Comparison of ENCODE assay signal across 32 mouse cellular contexts in the genomic region with DNA sequence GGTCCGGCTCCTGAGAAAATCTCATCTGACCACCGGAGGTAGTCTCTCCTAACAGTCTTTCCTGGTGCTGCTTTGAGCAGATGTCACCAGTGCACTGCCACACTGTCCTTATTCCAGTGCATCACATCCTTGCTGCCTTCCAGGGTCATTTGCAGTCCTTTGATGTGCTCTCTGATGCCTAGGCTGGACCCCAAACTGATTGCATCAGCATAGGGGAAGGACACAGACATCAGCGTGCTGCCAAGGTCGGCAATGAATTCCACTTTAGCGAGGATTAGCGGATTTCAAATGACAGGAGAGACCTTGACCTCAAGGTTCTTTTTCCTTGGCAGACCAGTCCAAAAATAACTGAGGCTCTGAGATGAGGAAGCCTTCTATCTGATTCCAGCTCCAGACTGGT. TPM values are rescaled to one million over a fixed set of nuclear protein-coding genes. Genes with fewer than 3 reads are reported as not detected.
A peak's percentile ranks its signal among the peaks of the same experiment; 100 is the strongest.
DNase-seq lines count a peak whose midpoint lies in the region.
"Had no signal": no experiment of that assay in that cellular context is flagged by ENCODE, and none has a peak within 500 bp of the region (broad histone marks: within the 10 kb centered on the region; RNA-seq: fewer than 3 reads in every experiment).

No protein-coding gene starts in this region.

- no peak for DNase-seq in heart, embryonic 10.5 days (ENCODE audit: low spot score)
- DNase-seq in heart, adult 11 months, result no peak
- DNase-seq in ES-CJ7 (ENCODE audit: low read depth, low spot score), result peak; percentile 61
- peak; percentile 93 for DNase-seq in adrenal gland, adult 8-10 months
- peak; percentile 55 for DNase-seq in adrenal gland, postnatal 25 days
- no peak for DNase-seq in cerebellum, adult 9-11 months
- DNase-seq in embryo, embryonic 10.5 days (ENCODE audit: low spot score), result no peak
- no peak for DNase-seq in urinary bladder, postnatal 36 days (ENCODE audit: low spot score in 2 of 2)
- DNase-seq: cerebellum, adult 11 months; cerebellum, adult 2 months; cerebellum, postnatal 10 days; cerebellum, postnatal 36 days; gastrocnemius, postnatal 10 days; gastrocnemius, postnatal 36 days; kidney, adult 11 months had no signal

- H3K27ac ChIP-seq in heart, embryonic 10.5 days, result 0 out of 2 replicates have a peak overlapping the region, but pooled peaks have one; percentile 6
- H3K27ac ChIP-seq: forebrain, embryonic 10.5 days; forebrain, embryonic 13.5 days; hindbrain, embryonic 10.5 days; hindbrain, embryonic 13.5 days; intestine, embryonic 15.5 days had no signal

- H3K27me3 ChIP-seq in heart, embryonic 10.5 days (ENCODE audit: insufficient read depth, poor library complexity, severe bottlenecking), result peaks cover 2% of the 10 kb centered on the region; the same call in 1 of the 2 replicates
- H3K27me3 ChIP-seq: forebrain, embryonic 13.5 days; hindbrain, embryonic 13.5 days; intestine, embryonic 15.5 days; Patski had no signal

- no peaks in the 10 kb centered on the region for H3K36me3 ChIP-seq in heart, embryonic 10.5 days
- H3K36me3 ChIP-seq: forebrain, embryonic 10.5 days; G1E; hindbrain, embryonic 10.5 days; hindbrain, embryonic 13.5 days; intestine, embryonic 15.5 days had no signal

- 50% methylated on average over 6 of the region's 6 CpGs for WGBS in heart, embryonic 10.5 days

- peaks cover 7% of the 10 kb centered on the region for H3K4me1 ChIP-seq in heart, embryonic 10.5 days
- H3K4me1 ChIP-seq: intestine, embryonic 15.5 days had no signal

- no peak overlapping the region for H3K4me3 ChIP-seq in heart, embryonic 10.5 days
- H3K4me3 ChIP-seq: forebrain, embryonic 10.5 days; forebrain, embryonic 13.5 days; hindbrain, embryonic 10.5 days; hindbrain, embryonic 13.5 days; intestine, embryonic 15.5 days had no signal

- H3K9me3 ChIP-seq in heart, embryonic 10.5 days, result no peaks in the 10 kb centered on the region
- H3K9me3 ChIP-seq: forebrain, embryonic 10.5 days; forebrain, embryonic 13.5 days; G1E; hindbrain, embryonic 10.5 days; hindbrain, embryonic 13.5 days; intestine, embryonic 15.5 days had no signal

RNA-seq across cellular contexts. Expression of a gene that starts 21.3 kb away (rescaled TPM):
- 0.26 and 0.60 TPM in 2 replicates for polyA plus RNA-seq in heart, embryonic 10.5 days (2016; fragmentation: Nextera tagmentation; extraction: Ambion mirVana)
- 100 to 1,000 TPM; 161 to 353 (median 258) TPM for total RNA-seq in adrenal gland, adult 8-10 months (2022)
- total RNA-seq in adrenal gland, postnatal 25 days (2021), result 116 and 153 TPM in 2 replicates
- total RNA-seq: granulocyte monocyte progenitor cell, adult 5-6 weeks had no signal
- polyA plus RNA-seq: G1E had no signal

RNA-seq across cellular contexts. Expression of a gene that starts 38.8 kb away (rescaled TPM):
- polyA plus RNA-seq in heart, embryonic 10.5 days (2016; fragmentation: Nextera tagmentation; extraction: Ambion mirVana), result 3.0 and 3.4 TPM in 2 replicates
- 10 to 100 TPM in 1 of 4 experiments, 1 to 10 TPM in 3; 3.8 to 11.9 (median 5.2) TPM for total RNA-seq in adrenal gland, adult 8-10 months (2022)
- 2.4 and 4.8 TPM in 2 replicates for total RNA-seq in adrenal gland, postnatal 25 days (2021)
- polyA plus RNA-seq: G1E had no signal

RNA-seq across cellular contexts. Expression of a gene that starts 47.6 kb away (rescaled TPM):
- polyA plus RNA-seq in heart, embryonic 10.5 days (2016; fragmentation: Nextera tagmentation; extraction: Ambion mirVana), result not detected in 2 replicates
- total RNA-seq in adrenal gland, adult 8-10 months (2022), result not detected
- not detected in 2 replicates for total RNA-seq in adrenal gland, postnatal 25 days (2021)
- total RNA-seq: adrenal gland, postnatal 4 days; G1E; gastrocnemius, adult 18-20 months; gastrocnemius, postnatal 10 days; gastrocnemius, postnatal 36 days; granulocyte monocyte progenitor cell, adult 5-6 weeks; heart, postnatal 25 days had no signal
- polyA plus RNA-seq: cerebellum, adult 2 months; cortical plate, adult 2 months; embryonic facial prominence, embryonic 11.5 days; embryonic facial prominence, embryonic 14.5 days; forebrain, embryonic 10.5 days; G1E; heart, embryonic 14.5 days; heart, postnatal 0 days; hindbrain, embryonic 16.5 days; intestine, embryonic 15.5 days had no signal

Comparison
In these comparisons a context has a peak if more than half of its experiments do, and no peak if none do; other contexts are left out.
1. DNase-seq: peak in ES-CJ7 (single experiment), adrenal gland, adult 8-10 months (single experiment) and adrenal gland, postnatal 25 days (single experiment); none in heart, embryonic 10.5 days (single experiment), heart, adult 11 months (single experiment), cerebellum, adult 9-11 months (single experiment), embryo, embryonic 10.5 days (single experiment) and urinary bladder, postnatal 36 days (0 of 2).